Mouse (Mus musculus) olfactory bulb, adult 2 months (tissue): ENCODE results near the gene Atp10b.

Experiments used
- CTCF ChIP-seq: fragments of 200-500 bp; IDR thresholded peaks from 2 replicates; pipeline ENCODE4 v1.5.1; 2012; ENCODE audit warnings: low read depth, mild to moderate bottlenecking, low read length, moderate library complexity; ENCODE audit not compliant: insufficient read depth
- POLR2A ChIP-seq: fragments of 200-500 bp; IDR thresholded peaks from 2 replicates; pipeline ENCODE4 v1.6.1; 2012; ENCODE audit warnings: mild to moderate bottlenecking, low read depth, low read length, moderate library complexity; ENCODE audit not compliant: insufficient read depth

GRCm38 (mm10) chr11:43125908-43126477 lies 23.7 kb upstream of the Atp10b start:
- no peak for TF ChIP-seq POLR2A
- TF ChIP-seq CTCF = no peak
